Comparison of ENCODE assay signal across 12 mouse cellular contexts in genomic region chr14:34574068-34574467, GRCm38 (mm10). TPM values are rescaled to one million over a fixed set of nuclear protein-coding genes. Genes with fewer than 3 reads are reported as not detected.
DNase-seq lines count a peak whose midpoint lies in the region; ATAC-seq lines count a peak whose summit lies in the region.
"Had no signal": no experiment of that assay in that cellular context is flagged by ENCODE, and none has a peak within 500 bp of the region (broad histone marks: within the 10 kb centered on the region; RNA-seq: fewer than 3 reads in every experiment).

No protein-coding gene starts in this region.

- intact Hi-C loops in heart, postnatal 25 days (cut with DNase I), result loop anchor here (5.0 kb wide), 1 partner anchor 202 kb away; the partner anchor contains the start of gene Sncg

- H3K4me3 ChIP-seq in limb, embryonic 13.5 days, result no peak overlapping the region
- H3K4me3 ChIP-seq in limb, embryonic 10.5 days, result no peak overlapping the region
- H3K4me3 ChIP-seq: limb, embryonic 15.5 days; neural tube, embryonic 13.5 days had no signal

- no peaks in the 10 kb centered on the region for H3K27me3 ChIP-seq in limb, embryonic 13.5 days
- H3K27me3 ChIP-seq in limb, embryonic 10.5 days (ENCODE audit: low read depth, poor library complexity, severe bottlenecking), result peaks cover 11% of the 10 kb centered on the region; the same call in 1 of the 2 replicates
- H3K27me3 ChIP-seq: limb, embryonic 15.5 days; neural tube, embryonic 13.5 days had no signal

- H3K27ac ChIP-seq in limb, embryonic 13.5 days, result no peak overlapping the region
- H3K27ac ChIP-seq in limb, embryonic 10.5 days, result no peak overlapping the region
- H3K27ac ChIP-seq: limb, embryonic 15.5 days; neural tube, embryonic 13.5 days had no signal

- H3K9ac ChIP-seq in limb, embryonic 13.5 days, result no peak overlapping the region
- H3K9ac ChIP-seq: limb, embryonic 15.5 days; neural tube, embryonic 13.5 days had no signal

- H3K4me2 ChIP-seq in limb, embryonic 13.5 days (replicated peaks), result no peak overlapping the region
- H3K4me2 ChIP-seq: limb, embryonic 15.5 days; neural tube, embryonic 13.5 days had no signal

- no peaks in the 10 kb centered on the region for H3K9me3 ChIP-seq in limb, embryonic 13.5 days
- no peaks in the 10 kb centered on the region for H3K9me3 ChIP-seq in limb, embryonic 10.5 days (replicated peaks)
- H3K9me3 ChIP-seq: limb, embryonic 15.5 days; neural tube, embryonic 13.5 days had no signal

- ATAC-seq in limb, embryonic 13.5 days (ENCODE audit: low FRiP score, low read depth), result peak; percentile 13; the same call in 1 of the 2 replicates

- H3K4me1 ChIP-seq in limb, embryonic 13.5 days, result peaks cover 14% of the 10 kb centered on the region
- peaks cover 15% of the 10 kb centered on the region for H3K4me1 ChIP-seq in limb, embryonic 10.5 days

- WGBS in limb, embryonic 13.5 days, result 21% methylated on average over 2 of the region's 2 CpGs
- 36% methylated on average over 2 of the region's 2 CpGs for WGBS in limb, embryonic 10.5 days

- no peak for DNase-seq in limb, embryonic 10.5 days (ENCODE audit: low spot score)
- peak; percentile 89 for DNase-seq in gastrocnemius, adult 18-20 months (ENCODE audit: low spot score)
- DNase-seq in heart, postnatal 25 days (ENCODE audit: low spot score), result peak; percentile 55
- peak; percentile 47 to 55 for DNase-seq in lung, postnatal 4 days
- DNase-seq in spleen, adult 12 weeks (ENCODE audit: low spot score), result no peak
- no peak for DNase-seq in thymus, postnatal 0 days (ENCODE audit: low spot score)
- DNase-seq in embryo, embryonic 10.5 days (ENCODE audit: low spot score), result no peak
- DNase-seq: cerebellum, adult 9-11 months had no signal

- no peaks in the 10 kb centered on the region for H3K36me3 ChIP-seq in limb, embryonic 13.5 days
- H3K36me3 ChIP-seq in limb, embryonic 10.5 days, result no peaks in the 10 kb centered on the region
- H3K36me3 ChIP-seq: limb, embryonic 15.5 days; neural tube, embryonic 13.5 days had no signal

RNA-seq across cellular contexts. Expression of gene Ldb3, which starts 14.4 kb away (rescaled TPM):
- polyA plus RNA-seq in limb, embryonic 13.5 days (2015; fragmentation: Nextera tagmentation; extraction: Ambion mirVana), result 8.8 and 9.8 TPM in 2 replicates
- 0.11 and 0.48 TPM in 2 replicates for polyA plus RNA-seq in limb, embryonic 10.5 days (2016; fragmentation: Nextera tagmentation; extraction: Ambion mirVana)
- total RNA-seq in gastrocnemius, adult 18-20 months (2021), result 1,000 to 10,000 TPM; 2,008 to 2,153 TPM
- 1,000 to 10,000 TPM; 1,007 to 1,096 TPM for total RNA-seq in heart, postnatal 25 days (2021)
- polyA plus RNA-seq in thymus, postnatal 0 days (2015; fragmentation: Nextera tagmentation; extraction: Ambion mirVana), result 0.29 and 0.39 TPM in 2 replicates

RNA-seq across cellular contexts. Expression of gene Opn4, which starts 25.9 kb away (rescaled TPM):
- 0.42 TPM in 1 of 2 replicates, not detected in the other for polyA plus RNA-seq in limb, embryonic 13.5 days (2015; fragmentation: Nextera tagmentation; extraction: Ambion mirVana)
- polyA plus RNA-seq in limb, embryonic 10.5 days (2016; fragmentation: Nextera tagmentation; extraction: Ambion mirVana), result not detected in 2 replicates
- total RNA-seq in gastrocnemius, adult 18-20 months (2021), result not detected
- 1 to 10 TPM; 2.6 to 2.9 TPM for total RNA-seq in heart, postnatal 25 days (2021)
- not detected in 2 replicates for polyA plus RNA-seq in thymus, postnatal 0 days (2015; fragmentation: Nextera tagmentation; extraction: Ambion mirVana)
- polyA plus RNA-seq: neural tube, embryonic 13.5 days had no signal

RNA-seq across cellular contexts. Expression of gene 9230112D13Rik, which starts 51.5 kb away (rescaled TPM):
- not detected in 2 replicates for polyA plus RNA-seq in limb, embryonic 13.5 days (2015; fragmentation: Nextera tagmentation; extraction: Ambion mirVana)
- polyA plus RNA-seq in limb, embryonic 10.5 days (2016; fragmentation: Nextera tagmentation; extraction: Ambion mirVana), result not detected in 2 replicates
- not detected for total RNA-seq in gastrocnemius, adult 18-20 months (2021)
- total RNA-seq in heart, postnatal 25 days (2021), result not detected
- polyA plus RNA-seq in thymus, postnatal 0 days (2015; fragmentation: Nextera tagmentation; extraction: Ambion mirVana), result not detected in 2 replicates
- polyA plus RNA-seq: limb, embryonic 15.5 days; neural tube, embryonic 13.5 days; stomach, embryonic 16.5 days had no signal

Comparison
In these comparisons a context has a peak if more than half of its experiments do, and no peak if none do; other contexts are left out.
1. DNase-seq: peak in gastrocnemius, adult 18-20 months (single experiment), heart, postnatal 25 days (single experiment) and lung, postnatal 4 days (2 of 2); none in limb, embryonic 10.5 days (single experiment), spleen, adult 12 weeks (single experiment), thymus, postnatal 0 days (single experiment) and embryo, embryonic 10.5 days (single experiment).